9 mouse cellular contexts compared by ENCODE assay signal in the genomic region with DNA sequence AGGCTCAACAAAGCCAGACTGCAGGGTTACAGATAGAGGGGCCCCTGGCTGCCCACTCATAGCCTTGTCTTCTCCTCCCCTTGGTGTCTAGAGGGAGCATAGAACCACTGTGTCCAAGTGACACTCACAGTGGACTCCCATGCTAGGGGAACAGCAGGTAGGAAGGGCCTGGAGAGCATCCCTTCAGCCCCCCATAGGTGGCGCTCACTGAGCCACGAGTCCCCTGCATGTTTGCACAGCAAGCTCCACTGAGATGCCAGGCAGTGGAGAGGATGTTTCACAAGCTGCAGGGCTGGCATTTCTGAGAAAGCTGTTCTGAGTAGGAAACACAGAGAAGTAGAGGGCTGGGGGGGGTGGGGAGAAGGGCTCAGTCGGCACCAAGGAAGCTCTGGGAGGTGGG. TPM values are rescaled to one million over a fixed set of nuclear protein-coding genes. Genes with fewer than 3 reads are reported as not detected.
DNase-seq lines count a peak whose midpoint lies in the region.
"Had no signal": no experiment of that assay in that cellular context is flagged by ENCODE, and none has a peak within 500 bp of the region (broad histone marks: within the 10 kb centered on the region; RNA-seq: fewer than 3 reads in every experiment).

No protein-coding gene starts in this region.

- no peak overlapping the region for H3K4me3 ChIP-seq in brown adipose tissue, adult 24 weeks (ENCODE audit: insufficient read depth, low read depth, low read length)
- no peak overlapping the region for H3K4me3 ChIP-seq in heart, embryonic 10.5 days
- H3K4me3 ChIP-seq: heart, embryonic 15.5 days had no signal

- H3K9me3 ChIP-seq in heart, embryonic 10.5 days: no peaks in the 10 kb centered on the region
- H3K9me3 ChIP-seq: heart, embryonic 15.5 days had no signal

- no peaks in the 10 kb centered on the region for H3K27me3 ChIP-seq in heart, embryonic 10.5 days (ENCODE audit: insufficient read depth, poor library complexity, severe bottlenecking)
- H3K27me3 ChIP-seq: heart, embryonic 15.5 days had no signal

- H3K36me3 ChIP-seq in heart, embryonic 10.5 days: no peaks in the 10 kb centered on the region
- H3K36me3 ChIP-seq: heart, embryonic 15.5 days had no signal

- peak overlapping the region; percentile 21; the same call in 1 of the 2 replicates for H3K27ac ChIP-seq in brown adipose tissue, adult 24 weeks (replicated peaks; ENCODE audit: low read depth, low read length)
- H3K27ac ChIP-seq in heart, embryonic 10.5 days: peak overlapping the region; percentile 31
- H3K27ac ChIP-seq: heart, embryonic 15.5 days had no signal

- WGBS in heart, embryonic 10.5 days: 25% methylated on average over 3 of the region's 3 CpGs

- peaks cover 25% of the 10 kb centered on the region for H3K4me1 ChIP-seq in brown adipose tissue, adult 24 weeks (ENCODE audit: control insufficient read depth, insufficient read depth, insufficient read length, low read length)
- peaks cover 26% of the 10 kb centered on the region for H3K4me1 ChIP-seq in heart, embryonic 10.5 days

- peak; percentile 73 for DNase-seq in urinary bladder, postnatal 14 days (ENCODE audit: low spot score)
- DNase-seq in urinary bladder, postnatal 10 days (ENCODE audit: low spot score): no peak
- no peak for DNase-seq in heart, embryonic 10.5 days (ENCODE audit: low spot score)
- DNase-seq in kidney, postnatal 4 days: peak; percentile 77 to 85
- DNase-seq in lung, postnatal 10 days: peak; percentile 90
- peak; percentile 59 to 65 for DNase-seq in right cerebral cortex, adult 2 months (ENCODE audit: low spot score in 2 of 2)
- DNase-seq in urinary bladder, postnatal 36 days (ENCODE audit: low spot score in 2 of 2): peak; percentile 35 to 74

RNA-seq across cellular contexts. Expression of a gene that starts 32.5 kb away (rescaled TPM):
- polyA plus RNA-seq in brown adipose tissue, adult 24 weeks (2012; ENCODE audit: insufficient read depth, insufficient read length, missing spikeins): 35.6 and 49.6 TPM in 2 replicates
- polyA plus RNA-seq in heart, embryonic 10.5 days (2016; fragmentation: Nextera tagmentation; extraction: Ambion mirVana): 129 and 131 TPM in 2 replicates

RNA-seq across cellular contexts. Expression of a gene that starts 32.7 kb away (rescaled TPM):
- polyA plus RNA-seq in brown adipose tissue, adult 24 weeks (2012; ENCODE audit: insufficient read depth, insufficient read length, missing spikeins): not detected in 2 replicates
- 19.8 and 23.4 TPM in 2 replicates for polyA plus RNA-seq in heart, embryonic 10.5 days (2016; fragmentation: Nextera tagmentation; extraction: Ambion mirVana)

RNA-seq across cellular contexts. Expression of a gene that starts 46.5 kb away (rescaled TPM):
- 30.6 and 88.0 TPM in 2 replicates for polyA plus RNA-seq in brown adipose tissue, adult 24 weeks (2012; ENCODE audit: insufficient read depth, insufficient read length, missing spikeins)
- polyA plus RNA-seq in heart, embryonic 10.5 days (2016; fragmentation: Nextera tagmentation; extraction: Ambion mirVana): 12.8 and 14.1 TPM in 2 replicates

RNA-seq across cellular contexts. Expression of a gene that starts 52.8 kb away (rescaled TPM):
- polyA plus RNA-seq in brown adipose tissue, adult 24 weeks (2012; ENCODE audit: insufficient read depth, insufficient read length, missing spikeins): 26.9 and 41.8 TPM in 2 replicates
- 43.4 and 55.4 TPM in 2 replicates for polyA plus RNA-seq in heart, embryonic 10.5 days (2016; fragmentation: Nextera tagmentation; extraction: Ambion mirVana)

RNA-seq across cellular contexts. Expression of a gene that starts 58.9 kb away (rescaled TPM):
- not detected in 2 replicates for polyA plus RNA-seq in brown adipose tissue, adult 24 weeks (2012; ENCODE audit: insufficient read depth, insufficient read length, missing spikeins)
- not detected in 2 replicates for polyA plus RNA-seq in heart, embryonic 10.5 days (2016; fragmentation: Nextera tagmentation; extraction: Ambion mirVana)
- polyA plus RNA-seq: heart, embryonic 15.5 days had no signal

Comparison
In these comparisons a context has a peak if more than half of its experiments do, and no peak if none do; other contexts are left out.
1. DNase-seq: peak in urinary bladder, postnatal 14 days (single experiment), kidney, postnatal 4 days (2 of 2), lung, postnatal 10 days (single experiment), right cerebral cortex, adult 2 months (2 of 2) and urinary bladder, postnatal 36 days (2 of 2); none in urinary bladder, postnatal 10 days (single experiment) and heart, embryonic 10.5 days (single experiment).
2. RNA of a gene that starts 32.7 kb away (polyA plus RNA-seq): 19.8 to 23.4 TPM in heart, embryonic 10.5 days; not detected in brown adipose tissue, adult 24 weeks; every median in the first group is over 10 times any median in the second.